Mouse (Mus musculus) C2C12 (cell line): ENCODE results near the gene Fry. TPM values are rescaled to one million over a fixed set of nuclear protein-coding genes. Genes with fewer than 3 reads are reported as not detected.
"Not testable (repeated sequence)": the region's sequence is repeated elsewhere in the genome, so short reads cannot be mapped to it uniquely, and the experiment has no call there.

Source experiments
- H3K27me3 ChIP-seq: one replicate; pipeline ENCODE4 v1.6.1; 2011; ENCODE audit not compliant: control insufficient read depth, insufficient read depth, insufficient read length
- H3K36me3 ChIP-seq: one replicate; pipeline ENCODE4 v1.6.1; 2011; ENCODE audit not compliant: control insufficient read depth, insufficient read depth
- H3K4me3 ChIP-seq: one replicate; pipeline ENCODE4 v1.5.1; 2011; ENCODE audit warnings: mild to moderate bottlenecking, control low read depth; ENCODE audit not compliant: poor library complexity, insufficient read depth, severe bottlenecking
- H3K79me2 ChIP-seq: one replicate; pipeline ENCODE4 v1.6.1; 2011; ENCODE audit not compliant: control insufficient read depth, insufficient read depth
- H3K79me3 ChIP-seq: one replicate; pipeline ENCODE4 v1.6.1; 2011; ENCODE audit warnings: low read depth, control low read depth
- H3ac ChIP-seq: one replicate; pipeline ENCODE3; 2011; ENCODE audit warnings: low read depth; ENCODE audit not compliant: control insufficient read depth, insufficient read length
- CEBPB ChIP-seq: IDR thresholded peaks from one replicate; pipeline ENCODE4 v1.6.1; 2011; ENCODE audit warnings: low read depth, mild to moderate bottlenecking, control low read depth, moderate library complexity
- CTCF ChIP-seq: IDR thresholded peaks from one replicate; pipeline ENCODE4 v1.5.1; 2011; ENCODE audit not compliant: control insufficient read depth, insufficient read depth, insufficient read length
- FOSL1 ChIP-seq: IDR thresholded peaks from one replicate; pipeline ENCODE4 v1.8.0; 2011; ENCODE audit warnings: mild to moderate bottlenecking, low read length; ENCODE audit not compliant: poor library complexity, insufficient read depth, severe bottlenecking
- MAX ChIP-seq: IDR thresholded peaks from one replicate; pipeline ENCODE4 v1.6.1; 2011; ENCODE audit warnings: mild to moderate bottlenecking, control low read depth
- MYOD1 ChIP-seq: IDR thresholded peaks from one replicate; pipeline ENCODE4 v1.6.1; 2011; ENCODE audit warnings: low read depth; ENCODE audit not compliant: control insufficient read depth, insufficient read length
- MYOG ChIP-seq: IDR thresholded peaks from one replicate; pipeline ENCODE4 v1.6.1; 2011; ENCODE audit not compliant: control insufficient read depth, insufficient read length; ENCODE audit errors: extremely low read depth
- USF1 ChIP-seq: IDR thresholded peaks from one replicate; pipeline ENCODE4 v1.6.1; 2011; ENCODE audit warnings: low read depth, mild to moderate bottlenecking, control low read depth, moderate library complexity
- polyA plus RNA-seq: library from polyadenylated mRNA; unstranded; fragments of >200 nt; fragmentation: generic; extraction: Trizol; gene quantifications from one replicate; pipeline ENCODE4 v1.2.1, GENCODE M21; 2012; ENCODE audit warnings: missing spikeins

Fry gene
- polyA plus RNA-seq, 1 experiment, result 0.25 TPM

DNA sequence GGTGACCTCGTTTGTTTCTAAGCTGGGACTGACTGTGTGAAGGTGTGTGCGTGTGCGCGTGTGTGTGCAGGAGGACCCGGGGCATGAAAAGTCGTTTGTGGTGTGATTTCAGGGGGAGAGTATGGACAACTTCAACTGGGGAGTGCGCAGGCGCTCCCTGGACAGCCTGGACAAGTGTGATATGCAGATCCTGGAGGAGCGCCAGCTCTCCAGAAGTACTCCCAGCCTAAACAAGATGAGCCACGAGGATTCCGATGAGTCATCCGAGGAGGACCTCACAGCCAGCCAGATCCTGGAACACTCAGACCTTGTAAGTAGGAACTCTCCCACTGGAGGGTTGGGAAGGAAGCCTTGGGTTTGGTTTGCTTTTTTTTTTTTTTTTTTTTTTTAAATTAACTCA lies 347.7 kb downstream of the Fry start:
- no peaks in the 10 kb centered on the region for H3K79me2 ChIP-seq
- no peaks in the 10 kb centered on the region for H3K27me3 ChIP-seq
- no peak overlapping the region for H3K4me3 ChIP-seq
- TF ChIP-seq MAX (no peak), USF1 (no peak), CTCF (no peak), CEBPB (no peak), MYOD1 (no peak), FOSL1 (no peak), MYOG (no peak)
- no peak overlapping the region for H3ac ChIP-seq
- H3K79me3 ChIP-seq, result no peaks in the 10 kb centered on the region
- H3K36me3 ChIP-seq, result no peaks in the 10 kb centered on the region

DNA sequence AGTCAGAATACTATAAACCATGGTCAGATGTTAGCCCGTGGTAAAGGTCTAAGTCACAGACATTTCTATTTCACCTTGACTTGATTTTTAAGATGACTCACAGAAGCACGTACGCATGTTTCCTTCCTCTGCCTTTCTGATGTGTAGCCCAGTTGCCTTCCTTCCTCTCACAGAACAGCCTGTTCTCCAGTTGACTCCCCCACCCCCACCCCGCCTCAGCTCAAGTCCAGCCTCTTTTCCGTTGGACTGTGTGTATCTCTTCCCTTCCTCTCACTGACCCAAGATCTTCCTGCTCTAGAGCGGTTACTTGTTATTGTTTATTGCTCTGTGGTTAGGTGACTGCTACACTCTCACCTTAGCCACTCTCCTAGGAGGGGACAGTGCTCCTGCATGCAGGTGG lies 350.0 kb downstream of the Fry start:
- no peak overlapping the region for H3K4me3 ChIP-seq
- no peaks in the 10 kb centered on the region for H3K27me3 ChIP-seq
- H3ac ChIP-seq, result no peak overlapping the region
- no peaks in the 10 kb centered on the region for H3K79me3 ChIP-seq
- no peaks in the 10 kb centered on the region for H3K79me2 ChIP-seq
- TF ChIP-seq FOSL1 (no peak), CEBPB (no peak), USF1 (no peak)
- H3K36me3 ChIP-seq, result no peaks in the 10 kb centered on the region

DNA sequence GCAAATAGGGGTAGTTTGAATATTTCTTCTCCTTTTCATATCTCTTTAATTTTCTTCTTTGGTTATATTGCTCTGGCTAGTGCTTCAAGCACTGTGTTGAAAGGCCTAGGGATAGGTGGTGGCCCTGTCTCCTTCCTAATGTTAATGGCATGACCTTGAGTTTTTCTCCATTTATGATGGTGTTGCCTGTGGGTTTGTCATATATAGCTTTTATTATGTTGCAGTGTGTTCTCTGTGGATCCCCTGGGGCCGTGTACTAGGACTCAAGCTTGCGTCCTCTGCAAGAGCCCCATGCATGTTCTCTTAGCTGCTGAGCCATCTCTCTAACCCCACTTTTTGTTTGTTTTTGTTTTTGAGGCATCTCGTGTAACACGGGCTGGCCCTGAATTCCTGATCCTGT lies 358.9 kb downstream of the Fry start:
- no peak overlapping the region for H3ac ChIP-seq

DNA sequence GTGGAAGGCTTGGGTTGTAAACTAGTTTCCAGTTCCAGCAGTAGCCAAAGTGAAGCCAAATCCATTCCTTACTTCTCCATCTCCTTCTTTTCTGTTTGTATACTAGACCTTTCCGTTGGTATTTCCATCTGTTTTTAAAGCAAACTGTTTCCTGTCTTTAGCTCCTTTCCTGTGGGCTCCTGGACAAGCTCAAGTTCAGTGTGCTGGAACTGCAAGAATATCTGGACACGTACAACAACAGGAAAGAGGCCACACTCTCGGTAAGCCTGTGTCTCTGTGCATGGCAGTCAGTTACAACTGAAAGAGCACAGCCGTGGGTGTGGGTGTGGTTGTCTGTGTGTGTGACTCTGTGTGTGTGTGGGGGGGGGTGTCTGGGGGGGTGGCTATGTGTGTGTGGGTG lies 360.2 kb downstream of the Fry start:
- Histone ChIP-seq H3K4me3 (no peak overlapping the region), H3ac (no peak overlapping the region), H3K36me3 (no peaks in the 10 kb centered on the region), H3K27me3 (no peaks in the 10 kb centered on the region), H3K79me3 (no peaks in the 10 kb centered on the region), H3K79me2 (no peaks in the 10 kb centered on the region)
- TF ChIP-seq MYOD1 (no peak), CEBPB (no peak), CTCF (no peak)

More for the DNA sequence above, 358.9 kb downstream of the Fry start:
- no peak overlapping the region for H3K4me3 ChIP-seq
- H3K79me3 ChIP-seq, result no peaks in the 10 kb centered on the region
- TF ChIP-seq MYOD1 (no peak), CTCF (no peak), USF1 (no peak), MAX (no peak)
- H3K27me3 ChIP-seq, result no peaks in the 10 kb centered on the region
- H3K79me2 ChIP-seq, result no peaks in the 10 kb centered on the region
- no peaks in the 10 kb centered on the region for H3K36me3 ChIP-seq

DNA sequence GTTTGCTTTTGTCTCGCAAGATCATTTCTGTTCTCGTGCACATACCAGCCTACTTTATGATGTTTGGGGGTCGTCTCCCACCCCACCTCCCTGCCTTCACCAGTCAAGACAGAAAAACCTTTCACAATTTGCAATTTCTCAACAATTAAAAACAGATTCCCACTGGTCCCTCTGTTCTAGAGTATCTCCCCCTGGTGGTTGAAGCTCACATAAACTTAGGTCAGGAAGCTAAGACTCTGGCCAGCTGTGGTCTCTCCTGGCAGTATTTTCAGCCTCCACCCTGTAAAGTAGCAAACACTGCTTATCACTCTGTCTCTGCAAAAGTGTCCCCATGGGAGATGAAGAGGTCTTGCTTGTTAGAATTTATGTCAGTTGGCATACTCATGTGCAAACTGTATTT lies 366.8 kb downstream of the Fry start:
- Histone ChIP-seq H3ac (no peak overlapping the region), H3K36me3 (no peaks in the 10 kb centered on the region)

DNA sequence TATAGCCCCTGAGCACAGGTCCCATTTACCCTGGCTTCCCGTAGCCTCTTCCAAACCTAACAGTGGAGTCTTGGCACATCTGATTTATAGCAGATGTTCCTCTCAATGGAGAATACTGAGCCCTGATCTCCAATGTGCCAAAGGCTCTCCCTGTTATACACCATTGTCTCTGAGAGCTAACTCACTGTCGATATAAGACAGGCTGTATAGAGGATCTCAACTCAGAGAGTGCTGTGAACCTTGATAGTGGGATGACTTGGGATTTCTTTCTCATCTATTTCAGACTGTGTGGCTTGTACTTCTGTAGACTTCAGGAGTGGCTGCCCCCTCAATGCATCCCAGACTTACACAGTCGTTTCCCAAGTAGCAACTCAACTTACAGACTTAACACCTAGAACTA lies 371.8 kb downstream of the Fry start:
- no peaks in the 10 kb centered on the region for H3K27me3 ChIP-seq
- no peak overlapping the region for H3ac ChIP-seq
- H3K36me3 ChIP-seq, result no peaks in the 10 kb centered on the region
- no peak overlapping the region for H3K4me3 ChIP-seq
- no peaks in the 10 kb centered on the region for H3K79me2 ChIP-seq
- no peaks in the 10 kb centered on the region for H3K79me3 ChIP-seq
- TF ChIP-seq CTCF (no peak), MYOG (no peak), USF1 (no peak), CEBPB (no peak), MAX (no peak), FOSL1 (no peak), MYOD1 (no peak)

More for the DNA sequence above, 366.8 kb downstream of the Fry start:
- TF ChIP-seq MAX, result no peak
- TF ChIP-seq MYOG, result no peak
- TF ChIP-seq CTCF, result no peak
- no peak for TF ChIP-seq FOSL1
- TF ChIP-seq CEBPB, result no peak
- no peak for TF ChIP-seq MYOD1
- no peak for TF ChIP-seq USF1
- Histone ChIP-seq H3K4me3 (no peak overlapping the region), H3K27me3 (no peaks in the 10 kb centered on the region), H3K79me2 (no peaks in the 10 kb centered on the region), H3K79me3 (no peaks in the 10 kb centered on the region)

DNA sequence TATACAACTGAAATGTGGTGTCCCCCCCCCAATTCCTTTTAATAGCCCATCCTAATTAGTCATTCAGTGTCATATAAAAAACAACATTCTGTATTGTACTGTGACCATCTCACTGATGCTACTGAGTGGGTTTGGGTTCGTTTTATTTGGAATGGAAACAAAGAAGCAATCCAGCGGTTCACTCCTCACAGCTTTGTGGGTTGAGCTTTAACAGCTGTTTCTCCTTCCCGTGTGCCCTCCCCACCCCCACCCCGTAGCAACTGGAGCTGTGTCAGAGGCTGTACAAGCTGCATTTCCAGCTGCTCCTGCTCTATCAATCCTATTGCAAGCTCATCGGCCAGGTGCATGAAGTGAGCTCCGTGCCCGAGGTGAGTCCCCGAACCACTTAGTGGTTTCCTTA lies 372.4 kb downstream of the Fry start:
- Histone ChIP-seq H3ac (no peak overlapping the region), H3K4me3 (no peak overlapping the region)
- no peak for TF ChIP-seq CEBPB
- peak; percentile 68 for TF ChIP-seq MYOD1
- no peak for TF ChIP-seq CTCF
- TF ChIP-seq FOSL1, result no peak

DNA sequence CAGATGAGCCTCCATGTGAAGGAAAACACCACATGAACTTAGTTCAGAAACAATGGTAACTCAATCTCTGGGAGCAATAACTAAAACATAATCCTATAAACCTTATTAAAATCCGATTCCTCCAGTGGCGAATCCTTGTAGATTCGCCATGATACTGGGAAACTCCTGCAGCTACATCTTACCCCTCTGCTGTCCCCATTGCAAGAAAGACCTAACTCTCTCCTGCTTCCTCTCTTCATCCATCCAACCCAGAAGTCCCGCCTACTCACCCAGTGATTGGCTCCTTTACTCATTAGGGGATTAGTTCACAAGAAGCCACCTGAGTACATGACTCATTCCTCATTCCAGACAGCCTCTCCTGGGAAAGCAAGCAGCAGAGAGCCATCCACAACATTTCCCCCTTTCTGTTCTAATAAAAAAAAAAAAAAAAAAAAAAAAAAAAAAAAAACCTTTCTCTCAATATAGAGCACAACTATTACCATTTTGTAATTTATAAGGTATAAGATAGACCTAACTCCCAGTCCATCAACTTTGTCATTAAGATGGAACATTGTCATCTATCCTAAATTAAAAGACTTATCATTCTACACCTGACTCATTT lies 373.2 kb downstream of the Fry start:
- not testable (repeated sequence) for H3K79me3 ChIP-seq, H3K4me3 ChIP-seq, H3ac ChIP-seq, H3K27me3 ChIP-seq, H3K79me2 ChIP-seq, H3K36me3 ChIP-seq

More for the DNA sequence above, 372.4 kb downstream of the Fry start:
- no peaks in the 10 kb centered on the region for H3K79me2 ChIP-seq
- H3K79me3 ChIP-seq, result no peaks in the 10 kb centered on the region
- H3K27me3 ChIP-seq, result no peaks in the 10 kb centered on the region
- H3K36me3 ChIP-seq, result no peaks in the 10 kb centered on the region
